Mouse (Mus musculus): ENCODE data around the gene Prrxl1. TPM values are rescaled to one million over a fixed set of nuclear protein-coding genes. Genes with fewer than 3 reads are reported as not detected.

The Prrxl1 gene
- 0.08 and 0.11 TPM in 2 replicates for polyA plus RNA-seq (2015; fragmentation: Nextera tagmentation; extraction: Ambion mirVana)

- no peak for ATAC-seq (ENCODE audit: extremely low read depth, insufficient number of reproducible peaks, low FRiP score, low TSS enrichment)
- Histone ChIP-seq H3K4me1 (peaks cover 24% of the 10 kb centered on the region), H3K9ac (no peak within 1 kb of the TSS), H3K9me3 (no peaks in the 10 kb centered on the region), H3K36me3 (no peaks in the 10 kb centered on the region), H3K4me2 (peak within 1 kb of the TSS; percentile 66), H3K27me3 (replicated peaks) (peaks cover 100% of the 10 kb centered on the region), H3K4me3 (peak within 1 kb of the TSS; percentile 45), H3K27ac (replicated peaks) (no peak within 1 kb of the TSS)
- under 1% methylated on average over 53 of the region's 53 CpGs for WGBS
Measured at GRCm38 (mm10) chr14:32599290-32600041, at the start of gene Prrxl1. Gene Prrxl1, plus strand, starts transcription at chr14:32599407.

GRCm38 (mm10) chr14:32551854-32552253 is 47.4 kb upstream of the Prrxl1 start:
- no peak for ATAC-seq (ENCODE audit: extremely low read depth, insufficient number of reproducible peaks, low FRiP score, low TSS enrichment)
- 76% methylated on average over 5 of the region's 5 CpGs for WGBS
- peaks cover 76% of the 10 kb centered on the region for H3K36me3 ChIP-seq

GRCm38 (mm10) chr14:32553198-32553903 is 45.9 kb upstream of the Prrxl1 start:
- Histone ChIP-seq H3K9ac (no peak overlapping the region), H3K9me3 (no peaks in the 10 kb centered on the region), H3K4me2 (no peak overlapping the region), H3K27ac (replicated peaks) (no peak overlapping the region), H3K27me3 (replicated peaks) (no peaks in the 10 kb centered on the region), H3K4me1 (0 out of 2 replicates have a peak, but pooled peaks cover 3% of the 10 kb centered on the region), H3K4me3 (no peak overlapping the region), H3K36me3 (peaks cover 74% of the 10 kb centered on the region)
- ATAC-seq (ENCODE audit: extremely low read depth, insufficient number of reproducible peaks, low FRiP score, low TSS enrichment): no peak
- 65% methylated on average over 10 of the region's 10 CpGs for WGBS

More at GRCm38 (mm10) chr14:32551854-32552253, 47.4 kb upstream of the Prrxl1 start:
- no peak overlapping the region for H3K4me3 ChIP-seq
- H3K9ac ChIP-seq: no peak overlapping the region
- H3K4me1 ChIP-seq: 0 out of 2 replicates have a peak, but pooled peaks cover 3% of the 10 kb centered on the region
- H3K27me3 ChIP-seq (replicated peaks): no peaks in the 10 kb centered on the region
- no peak overlapping the region for H3K27ac ChIP-seq (replicated peaks)
- no peak overlapping the region for H3K4me2 ChIP-seq
- no peaks in the 10 kb centered on the region for H3K9me3 ChIP-seq

GRCm38 (mm10) chr14:32554860-32555526 is 44.2 kb upstream of the Prrxl1 start:
- H3K27me3 ChIP-seq (replicated peaks): no peaks in the 10 kb centered on the region
- no peak for ATAC-seq (ENCODE audit: extremely low read depth, insufficient number of reproducible peaks, low FRiP score, low TSS enrichment)
- WGBS: 79% methylated on average over 8 of the region's 8 CpGs
- no peaks in the 10 kb centered on the region for H3K4me1 ChIP-seq
- peaks cover 82% of the 10 kb centered on the region for H3K36me3 ChIP-seq
- no peak overlapping the region for H3K4me2 ChIP-seq
- H3K4me3 ChIP-seq: no peak overlapping the region
- no peak overlapping the region for H3K27ac ChIP-seq (replicated peaks)
- H3K9me3 ChIP-seq: no peaks in the 10 kb centered on the region
- H3K9ac ChIP-seq: no peak overlapping the region

GRCm38 (mm10) chr14:32561428-32561827 is 37.8 kb upstream of the Prrxl1 start:
- H3K9ac ChIP-seq: no peak overlapping the region
- no peak for ATAC-seq (ENCODE audit: extremely low read depth, insufficient number of reproducible peaks, low FRiP score, low TSS enrichment)
- H3K4me3 ChIP-seq: no peak overlapping the region
- H3K27me3 ChIP-seq (replicated peaks): no peaks in the 10 kb centered on the region
- no peak overlapping the region for H3K4me2 ChIP-seq
- H3K4me1 ChIP-seq: no peaks in the 10 kb centered on the region
- no peak overlapping the region for H3K27ac ChIP-seq (replicated peaks)
- peaks cover 88% of the 10 kb centered on the region for H3K36me3 ChIP-seq
- H3K9me3 ChIP-seq: no peaks in the 10 kb centered on the region
- WGBS: 89% methylated on average over 3 of the region's 3 CpGs

- Histone ChIP-seq H3K36me3 (peaks cover 91% of the 10 kb centered on the region), H3K4me3 (no peak overlapping the region), H3K27me3 (replicated peaks) (no peaks in the 10 kb centered on the region), H3K9me3 (no peaks in the 10 kb centered on the region), H3K4me1 (no peaks in the 10 kb centered on the region), H3K27ac (replicated peaks) (no peak overlapping the region), H3K4me2 (no peak overlapping the region), H3K9ac (no peak overlapping the region)
- no peak for ATAC-seq (ENCODE audit: extremely low read depth, insufficient number of reproducible peaks, low FRiP score, low TSS enrichment)
- 89% methylated on average over 6 of the region's 6 CpGs for WGBS
Measured at GRCm38 (mm10) chr14:32563661-32564060, 35.5 kb upstream of the Prrxl1 start.

- WGBS: 61% methylated on average over 8 of the region's 8 CpGs
- H3K27me3 ChIP-seq (replicated peaks): no peaks in the 10 kb centered on the region
- ATAC-seq (ENCODE audit: extremely low read depth, insufficient number of reproducible peaks, low FRiP score, low TSS enrichment): no peak
- H3K4me1 ChIP-seq: no peaks in the 10 kb centered on the region
- no peak overlapping the region for H3K4me2 ChIP-seq
- H3K4me3 ChIP-seq: no peak overlapping the region
- H3K27ac ChIP-seq (replicated peaks): no peak overlapping the region
- H3K9ac ChIP-seq: no peak overlapping the region
- H3K36me3 ChIP-seq: peaks cover 88% of the 10 kb centered on the region
- no peaks in the 10 kb centered on the region for H3K9me3 ChIP-seq
Measured at GRCm38 (mm10) chr14:32572519-32572918, 26.7 kb upstream of the Prrxl1 start.

- no peak overlapping the region for H3K9ac ChIP-seq
- ATAC-seq (ENCODE audit: extremely low read depth, insufficient number of reproducible peaks, low FRiP score, low TSS enrichment): no peak
- H3K27ac ChIP-seq (replicated peaks): no peak overlapping the region
- H3K4me3 ChIP-seq: no peak overlapping the region
- no peaks in the 10 kb centered on the region for H3K9me3 ChIP-seq
- no peak overlapping the region for H3K4me2 ChIP-seq
- WGBS: 86% methylated on average over 2 of the region's 2 CpGs
- H3K36me3 ChIP-seq: peaks cover 47% of the 10 kb centered on the region
- no peaks in the 10 kb centered on the region for H3K27me3 ChIP-seq (replicated peaks)
- no peaks in the 10 kb centered on the region for H3K4me1 ChIP-seq
Measured at GRCm38 (mm10) chr14:32578420-32578819, 20.8 kb upstream of the Prrxl1 start.

- Histone ChIP-seq H3K4me2 (no peak overlapping the region), H3K36me3 (peaks cover 5% of the 10 kb centered on the region; the same call in 1 of the 2 replicates), H3K9ac (no peak overlapping the region), H3K4me1 (no peaks in the 10 kb centered on the region), H3K4me3 (no peak overlapping the region), H3K27me3 (replicated peaks) (peaks cover 15% of the 10 kb centered on the region), H3K27ac (replicated peaks) (no peak overlapping the region), H3K9me3 (no peaks in the 10 kb centered on the region)
- ATAC-seq (ENCODE audit: extremely low read depth, insufficient number of reproducible peaks, low FRiP score, low TSS enrichment): no peak
- WGBS: 78% methylated on average over 9 of the region's 9 CpGs
Measured at GRCm38 (mm10) chr14:32583696-32584095, 15.5 kb upstream of the Prrxl1 start.

- Histone ChIP-seq H3K9me3 (no peaks in the 10 kb centered on the region), H3K4me2 (no peak overlapping the region), H3K4me1 (no peaks in the 10 kb centered on the region), H3K9ac (no peak overlapping the region), H3K4me3 (no peak overlapping the region), H3K27ac (replicated peaks) (no peak overlapping the region), H3K27me3 (replicated peaks) (peaks cover 49% of the 10 kb centered on the region), H3K36me3 (no peaks in the 10 kb centered on the region)
- ATAC-seq (ENCODE audit: extremely low read depth, insufficient number of reproducible peaks, low FRiP score, low TSS enrichment): no peak
- WGBS: 11% methylated on average over 10 of the region's 10 CpGs
Measured at GRCm38 (mm10) chr14:32587013-32587784, 12.0 kb upstream of the Prrxl1 start.

- Histone ChIP-seq H3K27me3 (replicated peaks) (peaks cover 81% of the 10 kb centered on the region), H3K4me2 (no peak overlapping the region), H3K9ac (no peak overlapping the region), H3K4me3 (no peak overlapping the region), H3K27ac (replicated peaks) (no peak overlapping the region), H3K4me1 (no peaks in the 10 kb centered on the region), H3K36me3 (no peaks in the 10 kb centered on the region), H3K9me3 (no peaks in the 10 kb centered on the region)
- no peak for ATAC-seq (ENCODE audit: extremely low read depth, insufficient number of reproducible peaks, low FRiP score, low TSS enrichment)
- 50% methylated on average over 3 of the region's 3 CpGs for WGBS
Measured at GRCm38 (mm10) chr14:32590377-32590776, 8.8 kb upstream of the Prrxl1 start.

All from heart, embryonic 13.5 days (tissue).